Mouse (Mus musculus) cerebellum, adult 9-11 months (tissue): ENCODE measurements around the gene Ppp1r9b.

Experiments used
- DNase-seq: peaks from one replicate; pipeline ENCODE4 v3.0.0; 2022

The Ppp1r9b gene

GRCm38 (mm10) chr11:94990749-94991577, at the start of gene Ppp1r9b:
TSS of gene Ppp1r9b (plus strand) at chr11:94991035.
- DNase-seq = peak; percentile 93

DNA sequence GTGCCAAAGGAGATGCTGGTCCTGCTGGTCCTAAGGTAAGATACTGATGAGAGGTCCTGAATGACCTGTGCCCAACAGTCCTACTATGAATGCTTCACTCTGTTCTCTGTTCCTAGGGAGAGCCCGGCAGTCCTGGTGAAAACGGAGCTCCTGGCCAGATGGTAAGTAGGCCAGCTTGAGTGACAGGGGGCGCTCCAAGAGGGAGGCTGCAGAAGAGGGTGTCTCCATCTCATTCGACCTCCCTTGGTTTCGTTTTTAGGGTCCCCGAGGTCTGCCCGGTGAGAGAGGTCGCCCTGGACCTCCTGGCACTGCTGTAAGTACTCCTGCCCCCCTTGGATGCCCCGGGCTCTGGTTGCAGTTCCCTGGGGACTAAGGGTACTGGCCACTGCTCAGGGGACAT, 49.7 kb upstream of the Ppp1r9b start:
- no peak for DNase-seq

- DNase-seq = no peak
These were observed 49.1 kb upstream of the Ppp1r9b start for GRCm38 (mm10) chr11:94941776-94942175.

DNA sequence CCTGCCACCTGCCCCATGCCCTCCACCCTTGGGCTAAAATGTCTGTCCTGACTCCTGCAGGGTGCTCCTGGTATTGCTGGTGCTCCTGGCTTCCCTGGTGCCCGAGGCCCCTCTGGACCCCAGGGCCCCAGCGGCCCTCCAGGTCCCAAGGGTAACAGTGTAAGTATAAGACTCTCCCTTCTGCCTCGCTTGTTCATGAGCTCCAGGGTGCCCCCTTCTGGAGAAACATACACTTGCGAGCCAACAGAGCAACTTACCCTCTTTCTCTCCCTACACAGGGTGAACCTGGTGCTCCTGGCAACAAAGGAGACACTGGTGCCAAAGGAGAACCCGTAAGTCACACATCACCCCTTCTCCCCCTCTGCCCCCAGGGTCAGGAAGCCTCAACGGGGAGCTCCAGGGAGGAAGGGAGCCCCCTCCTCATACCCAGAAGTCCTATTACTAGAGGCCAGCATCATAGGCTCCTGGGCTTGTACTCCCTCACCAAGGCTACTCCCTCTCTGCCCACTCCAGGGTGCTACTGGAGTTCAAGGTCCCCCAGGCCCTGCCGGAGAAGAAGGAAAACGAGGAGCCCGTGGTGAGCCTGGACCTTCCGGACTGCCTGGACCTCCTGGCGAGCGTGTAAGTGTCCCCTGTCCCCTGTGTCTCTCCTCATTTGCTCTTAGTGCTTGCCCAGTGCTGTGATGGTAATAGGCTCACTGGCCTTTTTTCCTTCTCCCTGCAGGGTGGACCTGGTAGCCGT, 48.4 kb upstream of the Ppp1r9b start:
- DNase-seq = peak; percentile 41

DNA sequence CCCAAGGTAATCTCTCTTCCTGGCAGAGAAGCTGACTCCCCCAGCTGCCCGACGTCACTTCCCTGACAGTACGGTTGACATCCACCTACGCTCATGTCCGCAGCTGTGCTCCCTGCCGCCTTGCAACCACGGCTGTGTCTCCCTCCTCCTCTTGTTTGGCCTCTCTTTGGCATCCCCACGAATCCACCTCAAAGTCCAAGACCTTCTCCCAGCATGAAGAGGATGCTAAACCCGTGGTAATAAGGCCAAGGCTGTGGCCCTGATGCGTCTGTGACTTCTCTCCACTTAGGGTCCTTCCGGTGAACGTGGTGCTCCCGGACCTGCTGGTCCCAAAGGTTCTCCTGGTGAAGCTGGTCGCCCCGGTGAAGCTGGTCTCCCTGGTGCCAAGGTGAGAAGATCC, 47.8 kb upstream of the Ppp1r9b start:
- no peak for DNase-seq

DNA sequence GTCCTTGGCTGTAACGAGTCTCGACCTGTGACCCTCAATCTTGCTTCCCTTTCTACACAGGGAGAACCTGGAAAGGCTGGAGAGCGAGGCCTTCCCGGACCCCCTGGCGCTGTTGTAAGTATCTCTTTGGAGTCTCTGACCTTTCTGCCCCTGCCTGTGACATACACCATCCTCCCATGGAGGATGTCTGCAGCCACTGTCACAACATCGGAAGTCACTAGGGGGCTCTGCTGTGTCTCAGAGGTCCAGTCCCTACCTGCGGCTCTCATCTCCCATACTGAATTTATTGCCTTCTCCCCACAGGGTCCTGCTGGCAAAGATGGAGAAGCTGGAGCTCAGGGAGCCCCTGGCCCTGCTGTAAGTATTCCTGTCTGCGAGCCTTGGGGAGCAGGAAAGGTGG, 46.5 kb upstream of the Ppp1r9b start:
- DNase-seq = no peak

- DNase-seq = no peak
These were observed 45.6 kb upstream of the Ppp1r9b start for GRCm38 (mm10) chr11:94945236-94945635.

DNA sequence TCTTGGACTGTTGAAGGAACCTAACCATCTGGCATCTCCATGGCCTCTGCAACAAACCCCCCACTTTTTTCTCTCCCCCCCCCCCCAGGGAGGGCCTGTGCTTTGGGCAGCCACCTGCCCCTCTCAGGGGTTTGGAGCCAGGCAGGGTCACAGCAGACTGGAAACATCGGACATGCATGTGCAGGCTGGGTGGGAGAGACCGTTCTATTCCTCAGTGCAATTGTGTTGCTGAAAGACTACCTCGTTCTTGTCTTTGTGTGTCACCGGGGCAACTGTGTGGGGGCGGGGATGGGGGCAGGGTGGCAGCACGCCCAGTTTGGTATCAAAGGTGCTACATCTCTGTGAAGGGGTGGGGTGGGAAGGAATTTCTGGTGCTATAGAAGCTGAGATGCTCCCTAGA, 38.7 kb upstream of the Ppp1r9b start:
- no peak for DNase-seq

- no peak for DNase-seq
These were observed 35.7 kb upstream of the Ppp1r9b start for GRCm38 (mm10) chr11:94955103-94955502.

- DNase-seq = no peak
These were observed 33.2 kb upstream of the Ppp1r9b start for GRCm38 (mm10) chr11:94957693-94958064.

DNA sequence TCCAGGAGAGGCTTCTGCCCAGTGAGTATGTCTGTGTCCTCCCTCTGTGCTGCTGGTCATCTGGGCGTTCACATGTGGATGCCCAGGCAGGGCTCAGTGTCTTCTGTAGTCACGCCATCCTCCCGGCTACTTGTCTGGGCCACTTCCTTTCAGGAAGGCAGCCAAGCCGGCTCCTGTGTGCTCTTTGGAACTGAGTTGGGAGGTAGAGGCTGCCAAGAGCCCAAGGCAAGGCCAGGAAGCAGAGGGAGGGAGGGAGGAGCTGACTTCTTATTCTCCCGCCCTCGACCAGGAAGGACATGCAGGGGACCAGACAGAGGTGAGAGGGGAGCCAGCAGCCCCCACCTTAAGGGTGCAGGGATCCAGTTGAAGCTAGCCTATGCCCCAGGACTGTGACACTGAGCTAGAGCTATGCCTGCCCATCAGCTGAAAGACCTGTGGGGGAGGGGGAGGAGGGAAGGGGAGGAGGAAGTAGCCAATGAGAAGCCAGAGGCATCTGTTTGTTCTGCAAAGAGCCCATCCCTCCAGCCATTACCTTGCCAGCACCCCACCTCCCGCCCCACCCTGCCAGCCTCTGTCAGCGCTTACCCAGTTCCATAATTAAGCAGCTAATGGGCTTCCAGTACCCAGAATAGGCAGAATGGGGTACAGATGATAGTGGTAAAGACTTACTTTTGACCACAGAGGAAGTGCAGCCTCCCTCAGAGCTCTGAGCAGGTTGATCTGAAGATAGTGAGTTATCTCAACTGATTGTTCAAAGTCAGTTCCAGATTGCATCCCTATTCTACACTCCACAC, 32.6 kb upstream of the Ppp1r9b start:
- peak; percentile 71 for DNase-seq

DNA sequence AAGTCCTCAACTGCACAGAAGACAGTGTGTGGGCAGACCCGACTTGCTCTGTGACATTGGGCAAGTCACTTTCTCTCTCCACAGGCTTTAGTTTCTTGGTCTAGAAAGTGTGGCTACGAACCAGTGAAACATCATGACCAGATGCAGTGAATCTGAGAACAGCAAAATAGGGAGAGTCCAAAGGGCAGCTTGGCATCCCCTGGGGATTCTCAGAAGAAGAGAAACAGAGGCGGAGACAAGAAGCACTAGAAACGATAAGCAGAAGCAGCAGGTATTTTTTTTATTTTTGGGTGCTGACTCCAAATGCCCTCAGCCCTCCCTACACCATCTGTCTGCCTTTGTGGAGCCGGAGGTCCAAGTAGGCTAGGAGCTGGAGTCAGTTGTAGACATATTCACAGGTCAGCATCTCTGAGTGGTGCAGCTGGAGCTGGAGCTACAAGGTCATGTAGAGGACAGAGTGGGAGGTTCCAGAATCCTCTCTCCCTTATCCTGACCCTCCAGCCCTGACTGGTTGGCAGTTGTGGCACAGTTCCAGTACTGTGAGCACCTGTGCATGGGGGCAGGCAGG, 28.2 kb upstream of the Ppp1r9b start:
- peak; percentile 18 for DNase-seq

GRCm38 (mm10) chr11:94967419-94967818, 23.4 kb upstream of the Ppp1r9b start, which contains the start of gene Hils1:
TSS of gene Hils1 (plus strand) at chr11:94967593.
- DNase-seq = no peak

- peak; percentile 35 for DNase-seq
These were observed 22.6 kb upstream of the Ppp1r9b start for GRCm38 (mm10) chr11:94968187-94968586.

DNA sequence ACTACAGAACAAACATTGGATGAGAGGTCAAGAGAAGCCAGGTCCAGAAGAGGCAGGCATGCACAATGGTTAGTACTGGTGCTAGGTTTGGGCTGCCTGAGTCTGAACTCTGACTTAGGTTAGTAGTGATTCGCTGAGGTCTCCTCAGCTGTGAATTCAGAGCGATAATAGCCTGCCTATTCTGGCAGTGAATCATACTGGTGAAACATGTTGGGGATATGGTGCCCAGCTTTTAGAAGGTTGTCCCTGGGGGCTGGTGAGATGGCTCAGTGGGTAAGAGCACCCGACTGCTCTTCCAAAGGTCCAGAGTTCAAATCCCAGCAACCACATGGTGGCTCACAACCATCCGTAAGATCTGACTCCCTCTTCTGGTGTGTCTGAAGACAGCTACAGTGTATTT, 21.1 kb upstream of the Ppp1r9b start:
- DNase-seq = peak; percentile 28

- peak; percentile 62 for DNase-seq
These were observed 20.5 kb upstream of the Ppp1r9b start for GRCm38 (mm10) chr11:94970210-94970943.

- peak; percentile 80 for DNase-seq
These were observed 18.8 kb upstream of the Ppp1r9b start for GRCm38 (mm10) chr11:94971895-94972615.

DNA sequence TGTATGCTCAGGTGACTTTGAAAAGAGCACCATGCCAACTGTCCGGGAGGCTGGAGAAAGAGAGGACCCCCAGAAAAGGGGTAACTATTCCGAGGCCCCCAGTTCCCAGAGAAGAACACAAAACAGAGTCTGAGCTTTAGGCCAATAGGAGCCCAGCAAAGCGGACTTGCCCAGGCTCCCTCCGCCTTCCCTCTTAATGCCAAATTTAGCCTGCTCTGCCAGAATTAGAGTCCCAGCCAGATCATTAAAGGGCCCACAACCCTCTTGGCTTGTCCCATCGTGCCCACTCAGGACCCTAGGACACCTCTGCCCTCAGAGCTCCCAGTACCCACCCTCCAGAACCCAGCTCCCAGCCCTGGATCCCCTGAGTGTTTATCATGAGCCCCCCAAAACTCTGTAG, 17.9 kb upstream of the Ppp1r9b start:
- DNase-seq = peak; percentile 51

DNA sequence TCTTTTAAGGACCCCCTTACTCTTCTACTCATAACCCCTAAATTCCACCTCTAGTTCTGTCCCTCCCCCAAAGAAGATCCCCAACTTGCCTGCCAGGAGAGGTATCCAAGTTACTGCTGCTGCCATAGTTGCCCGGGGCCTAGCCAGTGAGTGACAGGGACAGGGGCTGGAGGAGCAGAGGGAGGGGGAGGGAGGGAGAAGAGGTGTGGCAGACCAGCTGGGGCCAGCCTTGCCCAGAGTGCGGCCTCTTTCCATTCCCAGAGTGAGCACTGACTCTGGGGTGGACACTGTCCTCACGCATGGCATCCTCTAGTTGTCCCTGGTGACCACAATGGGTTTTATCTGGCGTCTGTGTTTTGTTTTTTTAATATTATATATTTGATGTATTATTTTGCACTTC, 17.5 kb upstream of the Ppp1r9b start:
- peak; percentile 28 for DNase-seq

GRCm38 (mm10) chr11:94974951-94975350, 15.9 kb upstream of the Ppp1r9b start:
- DNase-seq = peak; percentile 52

- peak; percentile 36 for DNase-seq
These were observed 14.6 kb upstream of the Ppp1r9b start, which contains the start of gene Sgca for GRCm38 (mm10) chr11:94976199-94976598. TSS of gene Sgca (minus strand) at chr11:94976327.
